Mouse (Mus musculus): Measurements from ENCODE around the gene Cdc42bpg.

DNA sequence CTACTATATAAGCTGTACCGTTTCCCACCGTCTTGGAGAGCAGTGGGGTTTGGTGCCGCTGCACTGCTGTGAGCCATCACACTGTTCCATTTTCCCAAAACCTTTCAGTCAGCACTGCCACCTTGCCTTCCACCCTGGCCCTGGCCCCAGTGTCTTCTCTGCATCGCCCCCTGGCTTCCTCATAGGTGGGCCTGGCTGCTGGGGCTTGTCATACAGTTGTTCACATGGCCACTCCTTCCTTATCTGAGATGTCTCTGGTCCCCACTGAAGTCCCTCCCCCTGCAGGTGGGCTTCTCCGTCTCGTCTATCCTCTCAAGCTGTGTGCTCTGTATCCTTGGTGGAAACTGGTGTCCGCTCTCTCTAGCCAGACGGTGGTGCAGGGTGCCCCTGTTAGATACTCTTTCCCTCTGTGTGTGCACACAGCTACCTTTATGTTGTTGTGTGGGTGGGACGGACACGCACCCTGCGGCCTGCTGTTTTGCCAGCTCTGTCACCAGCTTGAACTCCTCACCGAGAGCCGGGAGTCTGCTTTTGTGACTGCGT is 16.5 kb upstream of the Cdc42bpg start:
- no peak for TF ChIP-seq POLR2A (IDR thresholded peaks at IDR 0.05; ENCODE audit: extremely low read depth, insufficient read depth, low read length)
- TF ChIP-seq CTCF (IDR thresholded peaks at IDR 0.05; ENCODE audit: low read depth, low read length) = no peak
